Mouse (Mus musculus) stomach, postnatal 0 days (tissue): ENCODE data around the gene Rangap1. TPM values are rescaled to one million over a fixed set of nuclear protein-coding genes. Genes with fewer than 3 reads are reported as not detected.
"Not testable (repeated sequence)": the region's sequence is repeated elsewhere in the genome, so short reads cannot be mapped to it uniquely, and the experiment has no call there.

Source experiments
- ATAC-seq: fragments of 200-750 bp; cut with Nextera tagmentation; 2 replicates; pipeline ENCODE4 v1.8.0; 2017; ENCODE audit not compliant: low FRiP score, low TSS enrichment
- DNase-seq: peaks from one replicate; pipeline ENCODE4 v3.0.0-alpha.2; 2016; ENCODE audit warnings: low spot score
- H3K27ac ChIP-seq: fragments of 300-500 bp; sonication (generic); replicated peaks from 2 replicates; pipeline ENCODE4 v1.5.1; 2014; ENCODE audit warnings: mild to moderate bottlenecking, control low read depth
- H3K27me3 ChIP-seq: fragments of 300-500 bp; sonication (generic); 2 replicates; pipeline ENCODE4 v1.6.1; 2014; ENCODE audit warnings: low read length; ENCODE audit not compliant: control insufficient read depth, insufficient read depth
- H3K36me3 ChIP-seq: fragments of 300-500 bp; sonication (generic); 2 replicates; pipeline ENCODE4 v1.6.1; 2014; ENCODE audit warnings: low read length, mixed read lengths; ENCODE audit not compliant: control insufficient read depth, insufficient read depth
- H3K4me1 ChIP-seq: fragments of 300-500 bp; sonication (generic); replicated peaks from 2 replicates; pipeline ENCODE4 v1.6.1; 2014; ENCODE audit warnings: antibody characterized with exemption; ENCODE audit not compliant: control insufficient read depth, insufficient read depth
- H3K4me2 ChIP-seq: fragments of 300-500 bp; sonication (generic); replicated peaks from 2 replicates; pipeline ENCODE4 v1.6.1; 2014; ENCODE audit warnings: low read depth, mild to moderate bottlenecking, control low read depth, moderate library complexity
- H3K4me3 ChIP-seq: fragments of 300-500 bp; sonication (generic); 2 replicates; pipeline ENCODE4 v1.5.1; 2014; ENCODE audit warnings: low read depth, low read length, control low read depth
- H3K9ac ChIP-seq: fragments of 300-500 bp; sonication (generic); 2 replicates; pipeline ENCODE4 v1.6.1; 2014; ENCODE audit warnings: mild to moderate bottlenecking, low read length, control low read depth, mixed read lengths
- H3K9me3 ChIP-seq: fragments of 300-500 bp; sonication (generic); 2 replicates; pipeline ENCODE4 v1.6.1; 2016; ENCODE audit warnings: low read length; ENCODE audit not compliant: control insufficient read depth
- CTCF ChIP-seq: IDR thresholded peaks from 2 replicates; pipeline ENCODE4 v1.5.1; 2016; ENCODE audit warnings: antibody characterized with exemption, low read depth, mild to moderate bottlenecking, moderate library complexity
- EP300 ChIP-seq: optimal IDR thresholded peaks from 2 replicates; pipeline ENCODE3; 2016; ENCODE audit warnings: antibody characterized with exemption
- WGBS: fragments of 180-500 bp; shearing (Covaris S2); extraction: QIAGEN DNeasy Blood & Tissue Kit; methylation state at CpG from one replicate; pipeline ENCODE4 v1.1.7; 2014; 5-methylcytosine and 5-hydroxymethylcytosine counted together
- polyA plus RNA-seq: library from polyadenylated mRNA; unstranded; fragments of >200 nt; fragmentation: Nextera tagmentation; extraction: Ambion mirVana; gene quantifications from 2 replicates; pipeline ENCODE4 v1.2.1, GENCODE M21; 2015

Gene Rangap1
- polyA plus RNA-seq, 1 experiment from 2014 or later = 40.2 TPM

- no peak overlapping the region for H3K4me2 ChIP-seq
- DNase-seq (no peak), ATAC-seq (no peak)
- 70% methylated on average over 5 of the region's 5 CpGs for WGBS
- no peaks in the 10 kb centered on the region for H3K9me3 ChIP-seq
- H3K4me3 ChIP-seq = no peak overlapping the region
- no peaks in the 10 kb centered on the region for H3K4me1 ChIP-seq
- TF ChIP-seq EP300 (no peak), CTCF (no peak)
- no peak overlapping the region for H3K27ac ChIP-seq
- no peak overlapping the region for H3K9ac ChIP-seq
- H3K36me3 ChIP-seq = no peaks in the 10 kb centered on the region
- H3K27me3 ChIP-seq = no peaks in the 10 kb centered on the region
These were observed 13.4 kb upstream of the Rangap1 start for GRCm38 (mm10) chr15:81758701-81759100.

- 88% methylated on average over 9 of the region's 9 CpGs for WGBS
- no peaks in the 10 kb centered on the region for H3K9me3 ChIP-seq
- H3K27ac ChIP-seq = no peak overlapping the region
- H3K36me3 ChIP-seq = no peaks in the 10 kb centered on the region
- no peak overlapping the region for H3K9ac ChIP-seq
- TF ChIP-seq CTCF = no peak
- TF ChIP-seq EP300 = no peak
- H3K27me3 ChIP-seq = no peaks in the 10 kb centered on the region
- ATAC-seq = no peak
- no peaks in the 10 kb centered on the region for H3K4me1 ChIP-seq
- H3K4me3 ChIP-seq = no peak overlapping the region
- no peak for DNase-seq
- no peak overlapping the region for H3K4me2 ChIP-seq
These were observed 8.3 kb upstream of the Rangap1 start for GRCm38 (mm10) chr15:81753669-81754068.

GRCm38 (mm10) chr15:81749742-81750141 lies 4.4 kb upstream of the Rangap1 start:
- 48% methylated on average over 14 of the region's 14 CpGs for WGBS
- ATAC-seq = no peak
- no peak for DNase-seq
- H3K4me2 ChIP-seq = no peak overlapping the region
- H3K4me3 ChIP-seq = no peak overlapping the region
- no peaks in the 10 kb centered on the region for H3K9me3 ChIP-seq
- no peaks in the 10 kb centered on the region for H3K36me3 ChIP-seq
- no peak for TF ChIP-seq CTCF
- TF ChIP-seq EP300 = no peak
- no peak overlapping the region for H3K27ac ChIP-seq
- H3K27me3 ChIP-seq = no peaks in the 10 kb centered on the region
- no peaks in the 10 kb centered on the region for H3K4me1 ChIP-seq
- no peak overlapping the region for H3K9ac ChIP-seq

- H3K4me2 ChIP-seq = peak overlapping the region; percentile 95
- peak overlapping the region; percentile 94 for H3K27ac ChIP-seq
- TF ChIP-seq CTCF (no peak), EP300 (peak; percentile 53)
- WGBS = 1% methylated on average over 33 of the region's 33 CpGs
- peak overlapping the region; percentile 88 for H3K4me3 ChIP-seq
- peak overlapping the region; percentile 95 for H3K9ac ChIP-seq
- ATAC-seq (peak; percentile 79), DNase-seq (peak; percentile 61)
- no peaks in the 10 kb centered on the region for H3K27me3 ChIP-seq
- no peaks in the 10 kb centered on the region for H3K4me1 ChIP-seq
- no peaks in the 10 kb centered on the region for H3K9me3 ChIP-seq
- H3K36me3 ChIP-seq = no peaks in the 10 kb centered on the region
These were observed 328 bp upstream of the Rangap1 start for GRCm38 (mm10) chr15:81745601-81746114.

- H3K4me1 ChIP-seq, H3K27ac ChIP-seq, H3K9ac ChIP-seq, H3K36me3 ChIP-seq, DNase-seq, H3K27me3 ChIP-seq, H3K9me3 ChIP-seq, H3K4me3 ChIP-seq, H3K4me2 ChIP-seq, ATAC-seq: not testable (repeated sequence)
- 42% methylated on average over 2 of the region's 2 CpGs for WGBS
- TF ChIP-seq CTCF = peak; percentile 48
These were observed 3.0 kb downstream of the Rangap1 start for GRCm38 (mm10) chr15:81742368-81742767.

- Histone ChIP-seq H3K4me1 (no peaks in the 10 kb centered on the region), H3K27me3 (no peaks in the 10 kb centered on the region), H3K36me3 (no peaks in the 10 kb centered on the region), H3K27ac (no peak overlapping the region), H3K9ac (no peak overlapping the region), H3K4me2 (no peak overlapping the region), H3K4me3 (no peak overlapping the region), H3K9me3 (no peaks in the 10 kb centered on the region)
- TF ChIP-seq EP300 = no peak
- peak; percentile 70 for TF ChIP-seq CTCF
- DNase-seq (no peak), ATAC-seq (no peak)
- WGBS = 4% methylated on average over 2 of the region's 2 CpGs
These were observed 5.4 kb downstream of the Rangap1 start for GRCm38 (mm10) chr15:81739924-81740323.
